35 mouse cellular contexts compared by ENCODE assay signal in the genomic region with DNA sequence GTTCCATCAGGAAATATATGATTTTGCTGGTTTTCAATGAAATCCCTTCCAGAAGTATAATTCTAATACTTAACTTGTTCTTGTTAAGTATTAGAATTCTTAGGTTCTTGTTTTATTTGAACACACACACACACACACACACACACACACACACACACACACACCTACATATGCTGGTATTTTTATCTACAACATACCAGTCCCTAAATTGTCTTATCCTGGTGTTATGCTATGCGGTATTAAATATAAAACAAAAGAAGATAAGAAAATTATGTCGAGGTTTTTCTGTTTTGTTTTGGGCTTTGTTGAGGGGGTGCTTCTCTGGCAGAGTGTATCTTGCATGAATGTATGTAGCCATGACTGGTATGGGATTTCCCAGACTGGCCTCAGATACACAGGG.
"Had no signal": no experiment of that assay in that cellular context is flagged by ENCODE, and none has a peak within 500 bp of the region (broad histone marks: within the 10 kb centered on the region; RNA-seq: fewer than 3 reads in every experiment).

No protein-coding gene starts in this region.

- H3K4me2 ChIP-seq: heart, embryonic 11.5 days; heart, embryonic 12.5 days; heart, embryonic 13.5 days; heart, embryonic 15.5 days; hindbrain, embryonic 12.5 days; hindbrain, embryonic 13.5 days; hindbrain, embryonic 14.5 days; hindbrain, embryonic 15.5 days; intestine, embryonic 15.5 days; kidney, embryonic 15.5 days had no signal

- H3K4me1 ChIP-seq: heart, embryonic 10.5 days; heart, embryonic 12.5 days; heart, embryonic 13.5 days; heart, embryonic 15.5 days; hindbrain, embryonic 10.5 days; hindbrain, embryonic 12.5 days; hindbrain, embryonic 13.5 days; hindbrain, embryonic 15.5 days; intestine, embryonic 15.5 days; kidney, embryonic 15.5 days had no signal

- H3K9me3 ChIP-seq: heart, embryonic 10.5 days; heart, embryonic 12.5 days; heart, embryonic 13.5 days; heart, embryonic 15.5 days; hindbrain, embryonic 10.5 days; hindbrain, embryonic 12.5 days; hindbrain, embryonic 13.5 days; hindbrain, embryonic 15.5 days; intestine, embryonic 15.5 days; kidney, embryonic 15.5 days had no signal

- H3K27me3 ChIP-seq: heart, embryonic 12.5 days; heart, embryonic 15.5 days had no signal

- H3K9ac ChIP-seq: heart, embryonic 12.5 days; heart, embryonic 13.5 days; heart, embryonic 15.5 days; hindbrain, embryonic 12.5 days; hindbrain, embryonic 13.5 days; hindbrain, embryonic 14.5 days; hindbrain, embryonic 15.5 days; intestine, embryonic 15.5 days; kidney, embryonic 15.5 days had no signal

- H3K4me3 ChIP-seq: heart, adult 2 months; heart, embryonic 10.5 days; heart, embryonic 12.5 days; heart, embryonic 13.5 days; heart, embryonic 15.5 days; hindbrain, embryonic 10.5 days; hindbrain, embryonic 12.5 days; hindbrain, embryonic 13.5 days; hindbrain, embryonic 15.5 days; intestine, embryonic 15.5 days; kidney, embryonic 15.5 days; layer of hippocampus, adult 2 months had no signal

- ATAC-seq: hindbrain, embryonic 16.5 days; hindbrain, postnatal 0 days; inflammation-experienced regulatory T-cells, adult 6 months; intestine, embryonic 15.5 days; intestine, embryonic 16.5 days; intestine, postnatal 0 days had no signal

- H3K27ac ChIP-seq: heart, adult 2 months; heart, embryonic 10.5 days; heart, embryonic 13.5 days; heart, embryonic 15.5 days; hindbrain, embryonic 10.5 days; hindbrain, embryonic 12.5 days; hindbrain, embryonic 13.5 days; hindbrain, embryonic 14.5 days; hindbrain, embryonic 15.5 days; hindbrain, postnatal 0 days; intestine, embryonic 15.5 days; kidney, embryonic 15.5 days; kidney, postnatal 0 days; layer of hippocampus, adult 2 months had no signal

- DNase-seq: heart, adult 2 months; heart, postnatal 10 days; heart, postnatal 14 days; heart, postnatal 36 days; heart, postnatal 4 days; kidney, adult 11 months; kidney, adult 18-20 months; kidney, adult 2 months; kidney, adult 8-10 months; kidney, adult 9 months; kidney, postnatal 10 days; kidney, postnatal 14 days; kidney, postnatal 25 days; kidney, postnatal 36 days; kidney, postnatal 4 days; layer of hippocampus, adult 9-11 months had no signal

- H3K36me3 ChIP-seq: heart, embryonic 10.5 days; heart, embryonic 12.5 days; heart, embryonic 13.5 days; heart, embryonic 15.5 days; hindbrain, embryonic 10.5 days; hindbrain, embryonic 12.5 days; hindbrain, embryonic 13.5 days; hindbrain, embryonic 15.5 days; intestine, embryonic 15.5 days; kidney, embryonic 15.5 days had no signal
